Mouse (Mus musculus): Measurements from ENCODE around the gene Olfr213. TPM values are rescaled to one million over a fixed set of nuclear protein-coding genes. Genes with fewer than 3 reads are reported as not detected.
"Not testable (repeated sequence)": the region's sequence is repeated elsewhere in the genome, so short reads cannot be mapped to it uniquely, and the experiment has no call there.

Gene Olfr213
- polyA plus RNA-seq, 2 experiments = not detected

- no peak overlapping the region for H3K9ac ChIP-seq (replicated peaks)
- H3K4me1 ChIP-seq (replicated peaks; ENCODE audit: control insufficient read depth in 2 of 2, insufficient read depth in 2 of 2, low read length in 1 of 2) = no peaks in the 10 kb centered on the region
- DNase-seq (ENCODE audit: low read depth in 3 of 3, low spot score in 3 of 3) (no peak), ATAC-seq (ENCODE audit: insufficient read depth) (no peak)
- H3K36me3 ChIP-seq (replicated peaks; ENCODE audit: control insufficient read depth, insufficient read depth, low read depth) = no peaks in the 10 kb centered on the region
- no peaks in the 10 kb centered on the region for H3K9me3 ChIP-seq (ENCODE audit: control insufficient read depth, low read length)
- no peak overlapping the region for H3K4me3 ChIP-seq (ENCODE audit: insufficient read depth in 1 of 2, low read depth in 2 of 2, low read length in 2 of 2)
- no peak for TF ChIP-seq CTCF (IDR thresholded peaks at IDR 0.05; ENCODE audit: low read depth)
- H3K27me3 ChIP-seq (ENCODE audit: control insufficient read depth, insufficient read depth, low read length) = no peaks in the 10 kb centered on the region
- H3K4me2 ChIP-seq (ENCODE audit: low read depth) = no peak overlapping the region
- no peak overlapping the region for H3K27ac ChIP-seq
Observed at GRCm38 (mm10) chr6:116514832-116515231, 23.4 kb upstream of the Olfr213 start.

GRCm38 (mm10) chr6:116542500-116542899, 4.2 kb downstream of the Olfr213 start:
- no peak for TF ChIP-seq EP300 (IDR thresholded peaks at IDR 0.05; ENCODE audit: low read depth)
- TF ChIP-seq CTCF (IDR thresholded peaks at IDR 0.05; ENCODE audit: low read depth) = no peak
- no peak overlapping the region for H3K4me3 ChIP-seq (ENCODE audit: insufficient read depth in 1 of 2, low read depth in 2 of 2, low read length in 2 of 2)
- H3K4me2 ChIP-seq (ENCODE audit: low read depth) = no peak overlapping the region
- 34% methylated on average over 2 of the region's 2 CpGs for WGBS (ENCODE audit: insufficient replicate concordance)
- H3K27me3 ChIP-seq (ENCODE audit: control insufficient read depth, insufficient read depth, low read length) = no peaks in the 10 kb centered on the region
- ATAC-seq (ENCODE audit: insufficient read depth) (no peak), DNase-seq (ENCODE audit: low read depth in 3 of 3, low spot score in 3 of 3) (no peak)
- H3K4me1 ChIP-seq (replicated peaks; ENCODE audit: control insufficient read depth in 2 of 2, insufficient read depth in 2 of 2, low read length in 1 of 2) = no peaks in the 10 kb centered on the region
- no peak overlapping the region for H3K9ac ChIP-seq (replicated peaks)
- H3K27ac ChIP-seq = no peak overlapping the region
- H3K9me3 ChIP-seq (ENCODE audit: control insufficient read depth, low read length) = no peaks in the 10 kb centered on the region
- no peaks in the 10 kb centered on the region for H3K36me3 ChIP-seq (replicated peaks; ENCODE audit: control insufficient read depth, insufficient read depth, low read depth)

DNA sequence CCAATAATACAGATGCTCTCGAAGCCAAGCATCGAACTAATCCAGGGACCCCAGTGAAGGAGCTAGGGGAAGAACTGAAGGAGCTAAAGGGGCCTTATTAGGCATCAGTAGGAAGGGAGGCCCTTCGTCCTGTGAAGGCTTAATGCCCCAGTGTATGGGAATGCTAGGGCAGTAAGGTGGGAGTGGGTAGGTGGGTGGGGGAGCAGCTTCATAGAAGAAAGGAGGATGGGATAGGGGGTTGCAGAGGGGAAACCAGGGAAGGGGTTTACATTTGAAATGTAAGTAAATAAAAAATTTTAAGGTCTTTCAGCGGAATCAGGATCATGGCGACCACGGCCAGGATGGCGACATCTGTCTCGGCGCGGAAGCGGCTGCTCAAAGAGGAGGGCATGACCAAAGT, 12.6 kb downstream of the Olfr213 start, which contains the start of gene Gm5580:
TSS of gene Gm5580 (plus strand) at position 301 of the 400 bp plus-strand sequence.
- not testable (repeated sequence) for H3K9ac ChIP-seq (replicated peaks); H3K27me3 ChIP-seq (ENCODE audit: control insufficient read depth, insufficient read depth, low read length); ATAC-seq (ENCODE audit: insufficient read depth); H3K4me2 ChIP-seq (ENCODE audit: low read depth); H3K9me3 ChIP-seq (ENCODE audit: control insufficient read depth, low read length); H3K36me3 ChIP-seq (replicated peaks; ENCODE audit: control insufficient read depth, insufficient read depth, low read depth); H3K4me3 ChIP-seq (ENCODE audit: insufficient read depth in 1 of 2, low read depth in 2 of 2, low read length in 2 of 2); H3K4me1 ChIP-seq (replicated peaks; ENCODE audit: control insufficient read depth in 2 of 2, insufficient read depth in 2 of 2, low read length in 1 of 2); DNase-seq (ENCODE audit: low read depth in 3 of 3, low spot score in 3 of 3); H3K27ac ChIP-seq
- 85% methylated on average over 11 of the region's 11 CpGs for WGBS (ENCODE audit: insufficient replicate concordance)

- TF ChIP-seq EP300 (IDR thresholded peaks at IDR 0.05; ENCODE audit: low read depth) = no peak
- TF ChIP-seq CTCF (IDR thresholded peaks at IDR 0.05; ENCODE audit: low read depth) = no peak
- Histone ChIP-seq H3K36me3 (replicated peaks; ENCODE audit: control insufficient read depth, insufficient read depth, low read depth) (no peaks in the 10 kb centered on the region), H3K9me3 (ENCODE audit: control insufficient read depth, low read length) (no peaks in the 10 kb centered on the region), H3K4me3 (ENCODE audit: insufficient read depth in 1 of 2, low read depth in 2 of 2, low read length in 2 of 2) (no peak within 1 kb of the TSS), H3K27ac (no peak within 1 kb of the TSS), H3K27me3 (ENCODE audit: control insufficient read depth, insufficient read depth, low read length) (no peaks in the 10 kb centered on the region), H3K4me1 (replicated peaks; ENCODE audit: control insufficient read depth in 2 of 2, insufficient read depth in 2 of 2, low read length in 1 of 2) (no peaks in the 10 kb centered on the region), H3K4me2 (ENCODE audit: low read depth) (no peak within 1 kb of the TSS), H3K9ac (replicated peaks) (no peak within 1 kb of the TSS)
- DNase-seq (ENCODE audit: low read depth in 3 of 3, low spot score in 3 of 3) = no peak
- WGBS (ENCODE audit: insufficient replicate concordance) = 61% methylated on average over 1 of the region's 1 CpGs
- ATAC-seq (ENCODE audit: insufficient read depth) = no peak
Observed at GRCm38 (mm10) chr6:116553935-116554334, 15.7 kb downstream of the Olfr213 start, which contains the start of gene Olfr214. Gene Olfr214 (plus strand): TSS chr6:116554235.

GRCm38 (mm10) chr6:116554952-116555351, 16.7 kb downstream of the Olfr213 start:
- no peaks in the 10 kb centered on the region for H3K9me3 ChIP-seq (ENCODE audit: control insufficient read depth, low read length)
- H3K27me3 ChIP-seq (ENCODE audit: control insufficient read depth, insufficient read depth, low read length) = no peaks in the 10 kb centered on the region
- ATAC-seq (ENCODE audit: insufficient read depth) (no peak), DNase-seq (ENCODE audit: low read depth in 3 of 3, low spot score in 3 of 3) (no peak)
- no peak overlapping the region for H3K9ac ChIP-seq (replicated peaks)
- no peaks in the 10 kb centered on the region for H3K4me1 ChIP-seq (replicated peaks; ENCODE audit: control insufficient read depth in 2 of 2, insufficient read depth in 2 of 2, low read length in 1 of 2)
- no peak overlapping the region for H3K27ac ChIP-seq
- no peak overlapping the region for H3K4me2 ChIP-seq (ENCODE audit: low read depth)
- no peaks in the 10 kb centered on the region for H3K36me3 ChIP-seq (replicated peaks; ENCODE audit: control insufficient read depth, insufficient read depth, low read depth)
- 38% methylated on average over 3 of the region's 3 CpGs for WGBS (ENCODE audit: insufficient replicate concordance)
- TF ChIP-seq EP300 (IDR thresholded peaks at IDR 0.05; ENCODE audit: low read depth) (no peak), CTCF (IDR thresholded peaks at IDR 0.05; ENCODE audit: low read depth) (no peak)
- no peak overlapping the region for H3K4me3 ChIP-seq (ENCODE audit: insufficient read depth in 1 of 2, low read depth in 2 of 2, low read length in 2 of 2)
